Mouse (Mus musculus): Measurements from ENCODE around the gene Plcg2.
A peak's percentile ranks its signal among the peaks of the same experiment; 100 is the strongest.

DNA sequence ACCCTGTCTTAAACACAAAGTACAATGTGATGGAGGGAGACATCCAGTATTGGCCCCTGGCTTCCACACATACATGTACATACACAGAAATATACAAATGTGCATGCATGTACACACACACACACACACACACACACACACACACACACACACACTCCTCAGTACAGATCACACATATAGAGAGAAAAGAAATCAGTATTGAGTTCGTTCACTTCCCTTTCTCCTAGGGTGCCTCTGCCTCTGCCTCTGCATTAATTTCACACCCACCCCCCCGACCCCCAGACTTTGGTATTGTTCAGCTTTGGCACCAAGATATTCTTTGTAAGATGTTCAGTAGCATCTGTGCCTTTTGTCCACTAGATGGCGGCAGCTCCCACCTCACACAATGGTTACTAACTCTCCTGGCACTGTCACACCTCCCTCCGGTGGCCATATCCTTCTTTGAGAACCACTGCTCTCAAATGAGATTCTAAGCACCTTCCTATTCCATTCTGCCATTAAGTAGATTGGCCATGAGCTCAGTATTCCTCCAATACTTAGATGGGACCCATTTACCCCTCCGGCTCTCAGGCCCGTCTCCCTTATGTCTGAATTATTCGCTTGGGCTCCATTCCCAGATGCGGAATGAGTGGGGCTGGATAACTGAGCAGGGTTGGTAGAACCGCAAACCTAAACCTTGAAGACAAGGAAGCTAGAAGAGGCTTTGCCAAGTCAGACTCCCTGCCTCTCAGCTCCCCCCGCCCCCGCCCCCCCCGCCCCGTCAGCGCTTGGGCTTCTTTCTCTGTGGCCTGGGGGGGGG, 128.1 kb downstream of the Plcg2 start:
- TF ChIP-seq CTCF (IDR thresholded peaks at IDR 0.05; ENCODE audit: insufficient read depth, low read depth, low read length) (0 out of 2 replicates have a peak, but pooled peaks have one; percentile 23), POLR2A (IDR thresholded peaks at IDR 0.05; ENCODE audit: insufficient read depth, low read depth, low read length) (no peak)

Data from olfactory bulb, adult 2 months (tissue).